Mouse (Mus musculus) liver, embryonic 12.5 days (tissue): ENCODE results near the gene Scn1b. TPM values are rescaled to one million over a fixed set of nuclear protein-coding genes. Genes with fewer than 3 reads are reported as not detected.

ENCODE experiments used
- ATAC-seq: fragments of 200-750 bp; cut with Nextera tagmentation; 2 replicates; pipeline ENCODE4 v1.8.0; 2017; ENCODE audit warnings: moderate number of reproducible peaks, mild to moderate bottlenecking, moderate library complexity
- H3K27ac ChIP-seq: fragments of 300-500 bp; sonication (generic); 2 replicates; pipeline ENCODE4 v1.5.1; 2016; ENCODE audit warnings: mild to moderate bottlenecking
- H3K27me3 ChIP-seq: fragments of 300-500 bp; sonication (generic); replicated peaks from 2 replicates; pipeline ENCODE4 v1.6.1; 2016; ENCODE audit warnings: mild to moderate bottlenecking, moderate library complexity
- H3K36me3 ChIP-seq: fragments of 300-500 bp; sonication (generic); 2 replicates; pipeline ENCODE4 v1.6.1; 2016; ENCODE audit warnings: mild to moderate bottlenecking, moderate library complexity
- H3K4me1 ChIP-seq: fragments of 300-500 bp; sonication (generic); 2 replicates; pipeline ENCODE4 v1.6.1; 2016
- H3K4me2 ChIP-seq: fragments of 300-500 bp; sonication (generic); 2 replicates; pipeline ENCODE4 v1.6.1; 2016; ENCODE audit warnings: mild to moderate bottlenecking, moderate library complexity
- H3K4me3 ChIP-seq: fragments of 300-500 bp; sonication (generic); 2 replicates; pipeline ENCODE4 v1.5.1; 2016; ENCODE audit warnings: mild to moderate bottlenecking, moderate library complexity
- H3K9ac ChIP-seq: fragments of 300-500 bp; sonication (generic); 2 replicates; pipeline ENCODE4 v1.6.1; 2016; ENCODE audit warnings: mild to moderate bottlenecking, moderate library complexity
- H3K9me3 ChIP-seq: fragments of 300-500 bp; sonication (generic); replicated peaks from 2 replicates; pipeline ENCODE4 v1.6.1; 2016; ENCODE audit warnings: mild to moderate bottlenecking, moderate library complexity
- WGBS: fragments of 180-500 bp; shearing (Covaris S2); methylation state at CpG from one replicate; pipeline ENCODE4 v1.1.7; 2016; ENCODE audit not compliant: insufficient replicate concordance; 5-methylcytosine and 5-hydroxymethylcytosine counted together
- polyA plus RNA-seq: library from polyadenylated mRNA; unstranded; fragments of >200 nt; fragmentation: Nextera tagmentation; extraction: Ambion mirVana; gene quantifications from 2 replicates; pipeline ENCODE4 v1.2.1, GENCODE M21; 2016

The Scn1b gene
- polyA plus RNA-seq, 1 experiment from 2014 or later = 1.2 TPM

- H3K9ac ChIP-seq = peak overlapping the region; percentile 13; the same call in 1 of the 2 replicates
- no peaks in the 10 kb centered on the region for H3K27me3 ChIP-seq
- no peaks in the 10 kb centered on the region for H3K36me3 ChIP-seq
- peak; percentile 44; the same call in 1 of the 2 replicates for ATAC-seq
- H3K4me2 ChIP-seq = peak overlapping the region; percentile 53
- peak overlapping the region; percentile 28 for H3K4me3 ChIP-seq
- peaks cover 37% of the 10 kb centered on the region for H3K4me1 ChIP-seq
- peak overlapping the region; percentile 67 for H3K27ac ChIP-seq
- no peaks in the 10 kb centered on the region for H3K9me3 ChIP-seq
- WGBS = 9% methylated on average over 18 of the region's 19 CpGs
Measured at GRCm38 (mm10) chr7:31156034-31156928, 29.5 kb upstream of the Scn1b start.

GRCm38 (mm10) chr7:31155296-31156033, 28.7 kb upstream of the Scn1b start, which contains the start of gene Gramd1a:
TSS of gene Gramd1a (minus strand) at chr7:31155896.
- no peaks in the 10 kb centered on the region for H3K9me3 ChIP-seq
- H3K4me1 ChIP-seq = peaks cover 37% of the 10 kb centered on the region
- 0 out of 2 replicates have a peak, but pooled peaks have one; percentile 13 for ATAC-seq
- no peaks in the 10 kb centered on the region for H3K36me3 ChIP-seq
- H3K27me3 ChIP-seq = no peaks in the 10 kb centered on the region
- peak within 1 kb of the TSS; percentile 13; the same call in 1 of the 2 replicates for H3K9ac ChIP-seq
- peak within 1 kb of the TSS; percentile 53 for H3K4me2 ChIP-seq
- peak within 1 kb of the TSS; percentile 67 for H3K27ac ChIP-seq
- WGBS = 54% methylated on average over 5 of the region's 5 CpGs
- H3K4me3 ChIP-seq = peak within 1 kb of the TSS; percentile 28

- H3K27ac ChIP-seq = no peak overlapping the region
- no peaks in the 10 kb centered on the region for H3K27me3 ChIP-seq
Measured at GRCm38 (mm10) chr7:31153536-31154320, 26.9 kb upstream of the Scn1b start.

GRCm38 (mm10) chr7:31151301-31152241, 24.8 kb upstream of the Scn1b start:
- Histone ChIP-seq H3K9ac (peak overlapping the region; percentile 81), H3K27me3 (no peaks in the 10 kb centered on the region), H3K4me1 (peaks cover 67% of the 10 kb centered on the region), H3K4me3 (peak overlapping the region; percentile 73), H3K4me2 (peak overlapping the region; percentile 91), H3K9me3 (no peaks in the 10 kb centered on the region), H3K36me3 (peaks cover 3% of the 10 kb centered on the region; the same call in 1 of the 2 replicates), H3K27ac (peak overlapping the region; percentile 83)
- 17% methylated on average over 23 of the region's 23 CpGs for WGBS
- ATAC-seq = peak; percentile 48

More at GRCm38 (mm10) chr7:31153536-31154320, 26.9 kb upstream of the Scn1b start:
- 69% methylated on average over 6 of the region's 6 CpGs for WGBS
- Histone ChIP-seq H3K4me3 (no peak overlapping the region), H3K4me1 (peaks cover 51% of the 10 kb centered on the region), H3K36me3 (no peaks in the 10 kb centered on the region), H3K9ac (no peak overlapping the region), H3K9me3 (no peaks in the 10 kb centered on the region), H3K4me2 (no peak overlapping the region)
- no peak for ATAC-seq

GRCm38 (mm10) chr7:31150566-31151300, 23.9 kb upstream of the Scn1b start:
- no peaks in the 10 kb centered on the region for H3K9me3 ChIP-seq
- 1% methylated on average over 63 of the region's 63 CpGs for WGBS
- H3K4me1 ChIP-seq = peaks cover 65% of the 10 kb centered on the region
- H3K36me3 ChIP-seq = peaks cover 3% of the 10 kb centered on the region; the same call in 1 of the 2 replicates
- ATAC-seq = peak; percentile 77
- H3K9ac ChIP-seq = peak overlapping the region; percentile 81
- H3K4me2 ChIP-seq = peak overlapping the region; percentile 91
- H3K4me3 ChIP-seq = peak overlapping the region; percentile 73
- H3K27ac ChIP-seq = peak overlapping the region; percentile 83
- H3K27me3 ChIP-seq = no peaks in the 10 kb centered on the region

GRCm38 (mm10) chr7:31149751-31150565, 23.2 kb upstream of the Scn1b start:
- Histone ChIP-seq H3K9me3 (no peaks in the 10 kb centered on the region), H3K4me2 (peak overlapping the region; percentile 91), H3K36me3 (peaks cover 8% of the 10 kb centered on the region), H3K27me3 (no peaks in the 10 kb centered on the region), H3K4me1 (peaks cover 66% of the 10 kb centered on the region), H3K27ac (peak overlapping the region; percentile 83), H3K4me3 (peak overlapping the region; percentile 73), H3K9ac (peak overlapping the region; percentile 81)
- WGBS = 4% methylated on average over 20 of the region's 20 CpGs
- ATAC-seq = no peak

- Histone ChIP-seq H3K4me1 (peaks cover 66% of the 10 kb centered on the region), H3K9me3 (no peaks in the 10 kb centered on the region), H3K36me3 (peaks cover 10% of the 10 kb centered on the region), H3K4me3 (peak overlapping the region; percentile 73), H3K27me3 (no peaks in the 10 kb centered on the region), H3K27ac (no peak overlapping the region), H3K4me2 (peak overlapping the region; percentile 91), H3K9ac (0 out of 2 replicates have a peak overlapping the region, but pooled peaks have one; percentile 18)
- WGBS = 37% methylated on average over 9 of the region's 9 CpGs
- no peak for ATAC-seq
Measured at GRCm38 (mm10) chr7:31149271-31149670, 22.5 kb upstream of the Scn1b start.

GRCm38 (mm10) chr7:31148756-31149155, 22.0 kb upstream of the Scn1b start:
- H3K9me3 ChIP-seq = no peaks in the 10 kb centered on the region
- H3K9ac ChIP-seq = 0 out of 2 replicates have a peak overlapping the region, but pooled peaks have one; percentile 19
- 7% methylated on average over 9 of the region's 9 CpGs for WGBS
- ATAC-seq = peak; percentile 38
- peaks cover 66% of the 10 kb centered on the region for H3K4me1 ChIP-seq
- H3K36me3 ChIP-seq = peaks cover 11% of the 10 kb centered on the region
- peak overlapping the region; percentile 91 for H3K4me2 ChIP-seq
- H3K4me3 ChIP-seq = peak overlapping the region; percentile 73
- peak overlapping the region; percentile 50 for H3K27ac ChIP-seq
- no peaks in the 10 kb centered on the region for H3K27me3 ChIP-seq

- Histone ChIP-seq H3K9me3 (no peaks in the 10 kb centered on the region), H3K36me3 (peaks cover 17% of the 10 kb centered on the region), H3K4me3 (no peak overlapping the region), H3K27me3 (no peaks in the 10 kb centered on the region), H3K4me2 (peak overlapping the region; percentile 91; the same call in 1 of the 2 replicates), H3K27ac (peak overlapping the region; percentile 50), H3K9ac (no peak overlapping the region), H3K4me1 (peaks cover 66% of the 10 kb centered on the region)
- ATAC-seq = no peak
- 59% methylated on average over 3 of the region's 3 CpGs for WGBS
Measured at GRCm38 (mm10) chr7:31148086-31148485, 21.3 kb upstream of the Scn1b start.
